Mouse (Mus musculus) CH12.LX (cell line): Measurements from ENCODE around the gene Cpa2. TPM values are rescaled to one million over a fixed set of nuclear protein-coding genes. Genes with fewer than 3 reads are reported as not detected.

Experiments
- DNase-seq: peaks from one replicate; pipeline ENCODE4 v3.0.0-alpha.2; 2013; ENCODE audit errors: extremely low read depth
- H3K27ac ChIP-seq: 2 replicates; pipeline ENCODE4 v1.5.1; 2012; ENCODE audit warnings: low read depth, mild to moderate bottlenecking, control low read depth, moderate library complexity; ENCODE audit not compliant: insufficient read depth
- H3K27me3 ChIP-seq: replicated peaks from 2 replicates; pipeline ENCODE3; 2012; ENCODE audit warnings: inconsistent platforms
- H3K36me3 ChIP-seq, 2 experiments: replicated peaks in 1 of 2; 2 replicates each; pipeline versions ENCODE3 to v1.6.1; 2012; ENCODE audit warnings: inconsistent platforms in 1 of 2, low read length in 1 of 2, mild to moderate bottlenecking in 1 of 2, mixed read lengths in 1 of 2, moderate library complexity in 1 of 2; ENCODE audit not compliant: control insufficient read depth in 1 of 2, insufficient read depth in 1 of 2
- H3K4me1 ChIP-seq, 2 experiments: 2 replicates each; pipeline ENCODE4 v1.6.1; 2012; ENCODE audit warnings: inconsistent platforms in 1 of 2, moderate library complexity in 1 of 2; ENCODE audit not compliant: insufficient read depth in 2 of 2, control insufficient read depth in 1 of 2
- H3K4me2 ChIP-seq: 2 replicates; pipeline ENCODE4 v1.6.1; 2012; ENCODE audit warnings: low read depth, mild to moderate bottlenecking, control low read depth; ENCODE audit not compliant: poor library complexity, insufficient read depth, severe bottlenecking
- H3K4me3 ChIP-seq, 3 experiments: fragments of 150-350 bp in 1 of 3; sonication (generic) in 1 of 3; replicated peaks in 1 of 3; 2 replicates each; pipeline versions ENCODE3 to v1.5.1; 2011 to 2012; ENCODE audit warnings: low read depth in 2 of 3, low read length in 2 of 3, mild to moderate bottlenecking in 2 of 3, moderate library complexity in 2 of 3, control low read depth in 1 of 3, improper control_type of control experiment in 1 of 3, inconsistent platforms in 1 of 3, mixed read lengths in 1 of 3; ENCODE audit not compliant: poor library complexity in 1 of 3
- H3K79me2 ChIP-seq: replicated peaks from 2 replicates; pipeline ENCODE4 v1.6.1; 2012; ENCODE audit warnings: mild to moderate bottlenecking, moderate library complexity; ENCODE audit not compliant: control insufficient read depth, poor library complexity, insufficient read depth, severe bottlenecking; ENCODE audit errors: extremely low read depth
- H3K9ac ChIP-seq: 2 replicates; pipeline ENCODE4 v1.6.1; 2012; ENCODE audit warnings: low read depth, mild to moderate bottlenecking, control low read depth, moderate library complexity; ENCODE audit not compliant: insufficient read depth
- H3K9me3 ChIP-seq: replicated peaks from 2 replicates; pipeline ENCODE3; 2012; ENCODE audit warnings: low read length, inconsistent platforms, mixed read lengths
- BHLHE40 ChIP-seq: IDR thresholded peaks from 2 replicates; pipeline ENCODE4 v1.6.1; 2011; ENCODE audit warnings: mild to moderate bottlenecking, low read depth, low read length, improper control_type of control experiment
- CHD1 ChIP-seq: IDR thresholded peaks from 2 replicates; pipeline ENCODE4 v1.6.1; 2012; ENCODE audit warnings: low read depth, low read length, improper control_type of control experiment, inconsistent platforms
- CHD2 ChIP-seq: IDR thresholded peaks from 2 replicates; pipeline ENCODE4 v1.6.1; 2011; ENCODE audit warnings: low read length, improper control_type of control experiment
- CTCF ChIP-seq, 2 experiments: IDR thresholded peaks in 1 of 2; conservative IDR thresholded peaks in 1 of 2; 2 replicates each; pipeline ENCODE4 v1.5.1; 2011 to 2012; ENCODE audit warnings: low read depth in 2 of 2, low read length in 2 of 2, improper control_type of control experiment in 1 of 2, inconsistent platforms in 1 of 2, mild to moderate bottlenecking in 1 of 2, moderate library complexity in 1 of 2
- E2F4 ChIP-seq: IDR thresholded peaks from 2 replicates; pipeline ENCODE4 v1.6.1; 2011; ENCODE audit warnings: low read depth, low read length, improper control_type of control experiment; ENCODE audit not compliant: insufficient replicate concordance
- ELF1 ChIP-seq: IDR thresholded peaks from 2 replicates; pipeline ENCODE4 v1.6.1; 2014; ENCODE audit warnings: low read depth, mild to moderate bottlenecking, inconsistent platforms, low read length, improper control_type of control experiment
- EP300 ChIP-seq: IDR thresholded peaks from 2 replicates; pipeline ENCODE4 v1.6.1; 2011; ENCODE audit warnings: low read length, improper control_type of control experiment
- HCFC1 ChIP-seq: IDR thresholded peaks from 2 replicates; pipeline ENCODE4 v1.6.1; 2012; ENCODE audit warnings: low read depth, mild to moderate bottlenecking, inconsistent platforms, low read length, improper control_type of control experiment
- MAX ChIP-seq: IDR thresholded peaks from 2 replicates; pipeline ENCODE4 v1.6.1; 2011; ENCODE audit warnings: low read length, improper control_type of control experiment
- MAZ ChIP-seq: IDR thresholded peaks from 2 replicates; pipeline ENCODE4 v1.6.1; 2012; ENCODE audit warnings: low read depth, mild to moderate bottlenecking, inconsistent platforms, low read length, improper control_type of control experiment, moderate library complexity
- MXI1 ChIP-seq: IDR thresholded peaks from 2 replicates; pipeline ENCODE4 v1.6.1; 2011; ENCODE audit warnings: mild to moderate bottlenecking, low read depth, low read length, improper control_type of control experiment
- NELFE ChIP-seq: IDR thresholded peaks from 2 replicates; pipeline ENCODE4 v1.6.1; 2011; ENCODE audit warnings: low read depth, low read length, improper control_type of control experiment
- NRF1 ChIP-seq: IDR thresholded peaks from 2 replicates; pipeline ENCODE4 v1.6.1; 2014; ENCODE audit warnings: low read depth, mild to moderate bottlenecking, inconsistent platforms, low read length, improper control_type of control experiment, moderate library complexity
- POLR2A ChIP-seq: IDR thresholded peaks from 2 replicates; pipeline ENCODE4 v1.6.1; 2011; ENCODE audit warnings: low read depth, mild to moderate bottlenecking, improper control_type of control experiment, low read length
- POLR2AphosphoS2 ChIP-seq: IDR thresholded peaks from 2 replicates; pipeline ENCODE4 v1.6.1; 2011; ENCODE audit warnings: low read depth, low read length, improper control_type of control experiment
- RAD21 ChIP-seq: IDR thresholded peaks from 2 replicates; pipeline ENCODE4 v1.6.1; 2011; ENCODE audit warnings: low read depth, mild to moderate bottlenecking, low read length, improper control_type of control experiment, moderate library complexity
- SIN3A ChIP-seq: IDR thresholded peaks from 2 replicates; pipeline ENCODE4 v1.6.1; 2012; ENCODE audit warnings: low read length, improper control_type of control experiment, inconsistent platforms
- TBP ChIP-seq: conservative IDR thresholded peaks from 2 replicates; pipeline ENCODE4 v1.6.1; 2011; ENCODE audit warnings: low read depth, low read length, improper control_type of control experiment
- USF1 ChIP-seq: IDR thresholded peaks from 2 replicates; pipeline ENCODE4 v1.6.1; 2014; ENCODE audit warnings: low read depth, mild to moderate bottlenecking, inconsistent platforms, low read length, improper control_type of control experiment
- ZC3H11A ChIP-seq: IDR thresholded peaks from 2 replicates; pipeline ENCODE4 v1.6.1; 2012; ENCODE audit warnings: low read depth, mild to moderate bottlenecking, inconsistent platforms, low read length, improper control_type of control experiment
- ZKSCAN1 ChIP-seq: IDR thresholded peaks from 2 replicates; pipeline ENCODE4 v1.6.1; 2012; ENCODE audit warnings: low read depth, inconsistent platforms, low read length, improper control_type of control experiment, borderline replicate concordance
- ZMIZ1 ChIP-seq: IDR thresholded peaks from 2 replicates; pipeline ENCODE4 v1.6.1; 2012; ENCODE audit warnings: low read depth, mild to moderate bottlenecking, inconsistent platforms, low read length, improper control_type of control experiment
- ZNF384 ChIP-seq: IDR thresholded peaks from 2 replicates; pipeline ENCODE4 v1.6.1; 2012; ENCODE audit warnings: low read depth, low read length, improper control_type of control experiment, inconsistent platforms
- dilution Hi-C: fragments of 300-500 bp; cut with MboI; formaldehyde crosslinking; loops from 2 replicates; pipeline ENCODE4 v1.14.3; 2020; ENCODE audit warnings: low sequenced_read_pairs; ENCODE audit not compliant: extremely low pct_unique_long_range_greater_than_20kb, extremely low pct_ligation_motif_present
- in situ Hi-C: fragments of 300-500 bp; cut with MboI; formaldehyde crosslinking; loops from 3 replicates; pipeline ENCODE4 v1.14.3; 2019; ENCODE audit warnings: low sequenced_read_pairs, low pct_ligation_motif_present, low pct_unique_long_range_greater_than_20kb, mixed read lengths
- polyA plus RNA-seq: library from polyadenylated mRNA; unstranded; fragments of >175 nt; gene quantifications from 2 replicates; pipeline ENCODE4 v1.2.1, GENCODE M21; 2012; ENCODE audit warnings: low read depth; ENCODE audit not compliant: insufficient read length
- total RNA-seq, 2 experiments: library from RNA; depleted of rRNA; stranded (reverse); fragments of 300-350 nt in 1 of 2; fragments of >200 nt in 1 of 2; gene quantifications; 2 replicates each; pipeline ENCODE4 v1.2.3; 2012 to 2014

Cpa2 gene
- total and polyA plus RNA-seq, 3 experiments, result not detected

DNA sequence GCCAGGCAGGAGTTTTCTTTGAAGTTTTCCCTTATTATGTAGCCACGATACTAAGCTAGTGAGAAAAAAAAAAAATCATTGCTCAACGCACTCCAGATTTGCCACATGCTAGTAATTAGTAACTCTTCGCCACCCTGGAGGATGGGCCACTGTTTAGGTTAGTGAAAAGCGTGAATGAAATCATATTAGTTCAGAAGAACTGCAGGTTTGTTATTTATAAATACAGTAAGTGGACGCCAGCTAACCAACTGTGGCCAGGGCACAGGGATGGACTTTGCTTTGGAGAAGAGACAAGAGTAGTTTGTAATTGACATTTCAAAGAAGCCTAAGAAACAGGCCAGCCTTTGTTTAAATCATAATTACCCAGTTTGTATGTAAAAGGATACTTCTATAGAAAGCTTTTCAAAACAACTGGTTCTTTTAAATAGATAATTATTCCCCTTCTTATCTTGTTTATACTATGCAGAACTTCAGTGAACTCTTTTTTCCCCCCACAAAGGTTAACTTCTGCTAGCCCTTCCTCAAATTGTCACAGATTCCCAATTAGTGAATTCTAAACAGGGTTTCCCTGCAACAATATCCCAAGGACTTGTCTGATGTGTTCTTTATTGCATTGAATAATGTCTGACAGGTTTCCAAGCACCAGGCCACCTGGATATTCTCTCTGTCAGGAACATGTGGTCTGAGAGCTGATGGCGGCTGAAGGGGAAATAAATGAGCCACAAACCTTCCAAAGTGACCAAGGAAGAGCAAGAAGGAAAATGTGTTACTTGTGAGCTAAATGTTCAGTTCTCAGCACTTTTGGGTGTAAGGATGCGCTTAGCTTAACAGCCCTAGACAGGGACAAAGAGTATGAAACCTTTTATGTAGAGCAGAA is 15.7 kb upstream of the Cpa2 start:
- no peaks in the 10 kb centered on the region for H3K79me2 ChIP-seq
- H3K4me2 ChIP-seq, result no peak overlapping the region
- H3K4me3 ChIP-seq, result no peak overlapping the region
- no peaks in the 10 kb centered on the region for H3K36me3 ChIP-seq
- DNase-seq, result no peak
- H3K27me3 ChIP-seq, result no peaks in the 10 kb centered on the region
- dilution Hi-C loops (no loop called here), in situ Hi-C loops (loop anchor here (10.0 kb wide), 1 partner anchor 459 kb away; no protein-coding TSS in a partner anchor)
- no peak overlapping the region for H3K27ac ChIP-seq
- no peak overlapping the region for H3K9ac ChIP-seq
- TF ChIP-seq CHD1 (no peak), CHD2 (no peak), RAD21 (no peak), EP300 (no peak), USF1 (no peak), TBP (no peak), POLR2A (no peak)
- H3K9me3 ChIP-seq, result no peaks in the 10 kb centered on the region
- H3K4me1 ChIP-seq, result no peaks in the 10 kb centered on the region

DNA sequence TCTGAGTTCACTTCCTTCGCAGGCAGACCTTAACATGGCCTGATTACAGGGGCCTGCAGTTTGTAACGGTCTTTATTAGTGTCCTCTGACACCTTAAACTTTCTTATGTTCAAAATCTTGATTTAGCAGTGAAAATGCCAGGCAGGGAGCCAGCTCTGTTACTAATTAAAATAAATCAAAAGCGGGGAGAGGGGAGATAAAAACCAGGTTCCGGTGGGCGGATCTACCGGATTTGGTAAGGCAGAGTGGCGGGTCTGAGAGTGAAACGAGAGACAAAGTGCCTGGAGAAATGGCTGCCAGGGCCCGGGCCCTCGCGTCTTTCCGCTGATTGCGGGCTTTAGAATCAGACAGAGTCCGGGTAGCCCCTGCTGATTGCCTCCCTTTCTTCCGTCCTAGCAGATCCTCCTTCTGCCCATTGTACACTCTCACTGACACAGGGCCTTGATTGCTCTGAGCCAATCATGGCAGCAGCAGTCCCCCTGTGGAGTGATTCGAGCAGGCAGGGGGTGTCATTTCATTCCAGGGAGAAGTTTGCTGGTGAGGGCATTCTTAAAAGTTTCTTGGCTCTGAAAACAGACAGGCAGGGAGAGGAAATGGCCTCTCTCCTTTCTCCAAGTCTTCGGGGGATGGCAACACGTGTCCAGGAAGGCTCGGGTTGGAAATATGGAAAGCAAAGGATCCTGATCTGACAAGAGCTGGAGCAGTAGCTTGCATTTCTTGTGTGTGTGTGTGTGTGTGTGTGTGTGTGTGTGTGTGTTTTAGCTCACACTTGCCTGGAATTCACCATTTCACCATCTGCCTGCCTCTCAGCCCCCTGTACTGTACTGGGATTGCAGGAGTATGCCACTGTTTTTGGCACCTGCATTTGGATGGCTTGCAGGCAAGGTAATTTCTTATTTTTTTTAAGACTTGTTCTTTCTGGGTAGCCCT is 14.5 kb upstream of the Cpa2 start:
- Histone ChIP-seq H3K9me3 (no peaks in the 10 kb centered on the region), H3K9ac (no peak overlapping the region), H3K4me3 (no peak overlapping the region), H3K36me3 (no peaks in the 10 kb centered on the region), H3K4me1 (no peaks in the 10 kb centered on the region), H3K79me2 (no peaks in the 10 kb centered on the region), H3K4me2 (no peak overlapping the region), H3K27me3 (no peaks in the 10 kb centered on the region), H3K27ac (no peak overlapping the region)
- TF ChIP-seq POLR2A (no peak), ZMIZ1 (no peak), HCFC1 (no peak), TBP (no peak), NELFE (no peak)
- DNase-seq, result no peak
- in situ Hi-C loops (loop anchor here (10.0 kb wide), 1 partner anchor 458 kb away; no protein-coding TSS in a partner anchor), dilution Hi-C loops (no loop called here)

DNA sequence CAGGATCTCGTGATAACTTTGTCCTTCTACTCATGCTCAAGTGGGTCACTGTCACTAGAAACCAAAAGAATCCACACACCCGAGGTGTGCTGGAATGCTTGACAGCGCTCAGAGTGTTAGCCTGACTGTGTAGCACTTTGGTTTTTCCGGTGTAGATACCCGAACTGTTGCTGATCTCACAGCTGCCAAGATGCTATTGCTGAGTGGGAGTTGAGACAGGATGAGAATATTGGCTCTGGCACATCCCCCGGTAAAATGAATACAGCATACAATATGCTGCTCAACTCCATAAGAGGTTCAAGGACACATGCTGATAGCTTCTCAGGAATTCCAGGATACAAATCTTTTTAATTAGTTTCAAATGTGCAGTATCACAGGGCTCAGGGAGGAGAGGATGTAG is 12.6 kb upstream of the Cpa2 start:
- no peaks in the 10 kb centered on the region for H3K4me1 ChIP-seq
- no peak overlapping the region for H3K4me3 ChIP-seq
- H3K27me3 ChIP-seq, result no peaks in the 10 kb centered on the region
- dilution Hi-C loops (no loop called here), in situ Hi-C loops (loop anchor here (10.0 kb wide), 1 partner anchor 456 kb away; no protein-coding TSS in a partner anchor)
- no peak overlapping the region for H3K27ac ChIP-seq
- DNase-seq, result no peak
- H3K9me3 ChIP-seq, result no peaks in the 10 kb centered on the region
- H3K36me3 ChIP-seq, result no peaks in the 10 kb centered on the region
- H3K79me2 ChIP-seq, result no peaks in the 10 kb centered on the region
- H3K4me2 ChIP-seq, result no peak overlapping the region
- no peak overlapping the region for H3K9ac ChIP-seq
- no peak for TF ChIP-seq E2F4
- TF ChIP-seq HCFC1, result no peak
- no peak for TF ChIP-seq SIN3A
- no peak for TF ChIP-seq ZKSCAN1
- TF ChIP-seq ZNF384, result no peak
- TF ChIP-seq POLR2A, result no peak
- no peak for TF ChIP-seq ZC3H11A
- no peak for TF ChIP-seq NRF1
- no peak for TF ChIP-seq CTCF (conservative IDR thresholded peaks at IDR 0.05 in 1 of 2, IDR thresholded peaks at IDR 0.05 in 1 of 2; ENCODE audit: low read depth in 2 of 2, low read length in 2 of 2)
- TF ChIP-seq ZMIZ1, result no peak
- TF ChIP-seq POLR2AphosphoS2, result no peak
- TF ChIP-seq MXI1, result no peak
- TF ChIP-seq ELF1, result no peak
- TF ChIP-seq MAX, result no peak
- no peak for TF ChIP-seq MAZ
- no peak for TF ChIP-seq NELFE
- no peak for TF ChIP-seq BHLHE40
- TF ChIP-seq CHD1, result no peak
